Mouse (Mus musculus) liver, postnatal 0 days (tissue): ENCODE data around the gene Nmi. TPM values are rescaled to one million over a fixed set of nuclear protein-coding genes. Genes with fewer than 3 reads are reported as not detected.

ENCODE experiments used
- ATAC-seq: fragments of 200-750 bp; cut with Nextera tagmentation; 2 replicates; pipeline ENCODE4 v1.8.0; 2017; ENCODE audit warnings: mild to moderate bottlenecking, moderate library complexity
- DNase-seq: peaks from one replicate; pipeline ENCODE4 v3.0.0-alpha.2; 2016
- H3K27ac ChIP-seq: fragments of 300-500 bp; sonication (generic); 2 replicates; pipeline ENCODE4 v1.5.1; 2014; ENCODE audit warnings: antibody characterized with exemption, moderate library complexity, mild to moderate bottlenecking, low read depth
- H3K27me3 ChIP-seq: fragments of 300-500 bp; sonication (generic); 2 replicates; pipeline ENCODE4 v1.6.1; 2014; ENCODE audit warnings: low read length, control low read depth, mixed read lengths; ENCODE audit not compliant: insufficient read depth
- H3K36me3 ChIP-seq: fragments of 300-500 bp; sonication (generic); replicated peaks from 2 replicates; pipeline ENCODE4 v1.6.1; 2014; ENCODE audit warnings: mild to moderate bottlenecking, control low read depth, low read length, moderate library complexity, mixed read lengths; ENCODE audit not compliant: insufficient read depth
- H3K4me1 ChIP-seq: fragments of 300-500 bp; sonication (generic); 2 replicates; pipeline ENCODE4 v1.6.1; 2014; ENCODE audit warnings: antibody characterized with exemption, mild to moderate bottlenecking, control low read depth; ENCODE audit not compliant: insufficient read depth
- H3K4me2 ChIP-seq: fragments of 300-500 bp; sonication (generic); 2 replicates; pipeline ENCODE4 v1.6.1; 2014; ENCODE audit warnings: low read depth, mild to moderate bottlenecking, low read length, moderate library complexity, mixed read lengths
- H3K4me3 ChIP-seq: fragments of 300-500 bp; sonication (generic); 2 replicates; pipeline ENCODE4 v1.5.1; 2014; ENCODE audit warnings: low read depth, low read length
- H3K9ac ChIP-seq: fragments of 300-500 bp; sonication (generic); replicated peaks from 2 replicates; pipeline ENCODE4 v1.6.1; 2014; ENCODE audit warnings: mild to moderate bottlenecking, moderate library complexity
- H3K9me3 ChIP-seq: fragments of 300-500 bp; sonication (generic); 2 replicates; pipeline ENCODE4 v1.6.1; 2016; ENCODE audit warnings: mild to moderate bottlenecking, control low read depth, low read length, mixed read lengths
- CTCF ChIP-seq: sonication (generic); IDR thresholded peaks from 2 replicates; pipeline ENCODE4 v1.5.1; 2016; ENCODE audit warnings: antibody characterized with exemption, low read depth
- EP300 ChIP-seq: IDR thresholded peaks from 2 replicates; pipeline ENCODE4 v1.6.1; 2016; ENCODE audit warnings: antibody characterized with exemption, low read depth, mild to moderate bottlenecking
- WGBS: fragments of 180-500 bp; shearing (Covaris S2); extraction: QIAGEN DNeasy Blood & Tissue Kit; methylation state at CpG from one replicate; pipeline ENCODE4 v1.1.7; 2014; ENCODE audit not compliant: insufficient replicate concordance; 5-methylcytosine and 5-hydroxymethylcytosine counted together
- polyA plus RNA-seq: library from polyadenylated mRNA; unstranded; fragments of >200 nt; fragmentation: Nextera tagmentation; extraction: Ambion mirVana; gene quantifications from 2 replicates; pipeline ENCODE4 v1.2.1, GENCODE M21; 2015

Nmi gene
- polyA plus RNA-seq, 1 experiment from 2014 or later, result 23.0 TPM

GRCm38 (mm10) chr2:51999996-52000395 is 26.7 kb upstream of the Nmi start:
- no peak for DNase-seq
- H3K4me2 ChIP-seq, result no peak overlapping the region
- no peak overlapping the region for H3K9ac ChIP-seq
- no peak for ATAC-seq
- no peaks in the 10 kb centered on the region for H3K9me3 ChIP-seq
- WGBS, result 68% methylated on average over 7 of the region's 7 CpGs
- H3K27me3 ChIP-seq, result no peaks in the 10 kb centered on the region
- no peak overlapping the region for H3K27ac ChIP-seq
- H3K4me3 ChIP-seq, result no peak overlapping the region
- H3K4me1 ChIP-seq, result no peaks in the 10 kb centered on the region
- TF ChIP-seq EP300, result no peak
- TF ChIP-seq CTCF, result no peak
- no peaks in the 10 kb centered on the region for H3K36me3 ChIP-seq

GRCm38 (mm10) chr2:51991447-51991846 is 18.2 kb upstream of the Nmi start:
- no peak overlapping the region for H3K9ac ChIP-seq
- ATAC-seq (no peak), DNase-seq (no peak)
- H3K4me2 ChIP-seq, result no peak overlapping the region
- H3K9me3 ChIP-seq, result no peaks in the 10 kb centered on the region
- TF ChIP-seq CTCF, result no peak
- 73% methylated on average over 6 of the region's 6 CpGs for WGBS
- no peak overlapping the region for H3K4me3 ChIP-seq
- no peaks in the 10 kb centered on the region for H3K4me1 ChIP-seq
- no peaks in the 10 kb centered on the region for H3K27me3 ChIP-seq
- H3K36me3 ChIP-seq, result no peaks in the 10 kb centered on the region
- no peak overlapping the region for H3K27ac ChIP-seq

GRCm38 (mm10) chr2:51989559-51989958 is 16.3 kb upstream of the Nmi start:
- TF ChIP-seq EP300 (no peak), CTCF (no peak)
- Histone ChIP-seq H3K4me2 (no peak overlapping the region), H3K4me1 (no peaks in the 10 kb centered on the region), H3K27me3 (no peaks in the 10 kb centered on the region), H3K36me3 (no peaks in the 10 kb centered on the region), H3K9me3 (no peaks in the 10 kb centered on the region), H3K27ac (no peak overlapping the region), H3K4me3 (no peak overlapping the region), H3K9ac (no peak overlapping the region)
- 59% methylated on average over 2 of the region's 2 CpGs for WGBS
- DNase-seq, result no peak
- ATAC-seq, result no peak

GRCm38 (mm10) chr2:51986695-51987094 is 13.4 kb upstream of the Nmi start:
- H3K27ac ChIP-seq, result no peak overlapping the region
- H3K4me1 ChIP-seq, result no peaks in the 10 kb centered on the region
- H3K36me3 ChIP-seq, result no peaks in the 10 kb centered on the region
- no peaks in the 10 kb centered on the region for H3K27me3 ChIP-seq
- no peaks in the 10 kb centered on the region for H3K9me3 ChIP-seq
- H3K4me2 ChIP-seq, result no peak overlapping the region
- H3K9ac ChIP-seq, result no peak overlapping the region
- no peak overlapping the region for H3K4me3 ChIP-seq
- ATAC-seq (no peak), DNase-seq (no peak)
- no peak for TF ChIP-seq EP300
- TF ChIP-seq CTCF, result no peak
- 76% methylated on average over 5 of the region's 5 CpGs for WGBS

GRCm38 (mm10) chr2:51986157-51986556 is 12.9 kb upstream of the Nmi start:
- no peak overlapping the region for H3K27ac ChIP-seq
- ATAC-seq (no peak), DNase-seq (no peak)
- no peaks in the 10 kb centered on the region for H3K27me3 ChIP-seq
- 76% methylated on average over 9 of the region's 9 CpGs for WGBS
- H3K36me3 ChIP-seq, result no peaks in the 10 kb centered on the region
- H3K9me3 ChIP-seq, result no peaks in the 10 kb centered on the region
- TF ChIP-seq EP300, result no peak
- no peak for TF ChIP-seq CTCF
- no peak overlapping the region for H3K4me2 ChIP-seq
- no peak overlapping the region for H3K4me3 ChIP-seq
- H3K4me1 ChIP-seq, result no peaks in the 10 kb centered on the region
- no peak overlapping the region for H3K9ac ChIP-seq

GRCm38 (mm10) chr2:51985241-51985640 is 11.9 kb upstream of the Nmi start:
- 77% methylated on average over 10 of the region's 10 CpGs for WGBS
- H3K4me2 ChIP-seq, result no peak overlapping the region
- TF ChIP-seq CTCF (no peak), EP300 (no peak)
- H3K9ac ChIP-seq, result no peak overlapping the region
- H3K9me3 ChIP-seq, result no peaks in the 10 kb centered on the region
- ATAC-seq, result no peak
- H3K36me3 ChIP-seq, result no peaks in the 10 kb centered on the region
- no peak for DNase-seq
- no peak overlapping the region for H3K27ac ChIP-seq
- H3K27me3 ChIP-seq, result no peaks in the 10 kb centered on the region
- no peak overlapping the region for H3K4me3 ChIP-seq
- H3K4me1 ChIP-seq, result no peaks in the 10 kb centered on the region

GRCm38 (mm10) chr2:51982288-51982687 is 9.0 kb upstream of the Nmi start:
- H3K9me3 ChIP-seq, result peaks cover 3% of the 10 kb centered on the region; the same call in 1 of the 2 replicates
- H3K36me3 ChIP-seq, result no peaks in the 10 kb centered on the region
- DNase-seq (no peak), ATAC-seq (0 out of 2 replicates have a peak, but pooled peaks have one; percentile 10)
- no peaks in the 10 kb centered on the region for H3K4me1 ChIP-seq
- peak overlapping the region; percentile 54 for H3K4me2 ChIP-seq
- peak overlapping the region; percentile 14 for H3K4me3 ChIP-seq
- H3K27ac ChIP-seq, result no peak overlapping the region
- TF ChIP-seq EP300, result no peak
- no peak for TF ChIP-seq CTCF
- no peak overlapping the region for H3K9ac ChIP-seq
- WGBS, result 29% methylated on average over 13 of the region's 13 CpGs
- no peaks in the 10 kb centered on the region for H3K27me3 ChIP-seq
